Mouse (Mus musculus): ENCODE results near the gene Lrrc3. TPM values are rescaled to one million over a fixed set of nuclear protein-coding genes. Genes with fewer than 3 reads are reported as not detected.

Lrrc3 gene
- total and polyA plus RNA-seq, 3 experiments: not detected

- no peaks in the 10 kb centered on the region for H3K36me3 ChIP-seq (replicated peaks in 1 of 2; ENCODE audit: control insufficient read depth in 1 of 2, insufficient read depth in 1 of 2, low read length in 1 of 2)
- dilution Hi-C loops (cut with MboI; ENCODE audit: extremely low pct_ligation_motif_present, extremely low pct_unique_long_range_greater_than_20kb, low sequenced_read_pairs): no loop called here
- no peak overlapping the region for H3K27ac ChIP-seq (ENCODE audit: insufficient read depth, low read depth)
- H3K9me3 ChIP-seq (replicated peaks; ENCODE audit: low read length): peaks cover 5% of the 10 kb centered on the region
- DNase-seq (ENCODE audit: extremely low read depth): peak; percentile 49
- H3K4me1 ChIP-seq (ENCODE audit: control insufficient read depth in 1 of 2, insufficient read depth in 2 of 2): peaks cover 5 to 6% of the 10 kb centered on the region in 2 experiments
- in situ Hi-C loops (cut with MboI; ENCODE audit: low pct_ligation_motif_present, low pct_unique_long_range_greater_than_20kb, low sequenced_read_pairs): no loop called here
- H3K79me2 ChIP-seq (replicated peaks; ENCODE audit: control insufficient read depth, extremely low read depth, insufficient read depth, poor library complexity, severe bottlenecking): no peaks in the 10 kb centered on the region
- peak overlapping the region in 1 of 3 experiments; percentile 16 for H3K4me3 ChIP-seq (replicated peaks in 1 of 3; ENCODE audit: low read depth in 2 of 3, low read length in 2 of 3, poor library complexity in 1 of 3)
- peaks cover 69% of the 10 kb centered on the region for H3K27me3 ChIP-seq (replicated peaks)
- H3K9ac ChIP-seq (ENCODE audit: insufficient read depth, low read depth): no peak overlapping the region
- no peak overlapping the region for H3K4me2 ChIP-seq (ENCODE audit: insufficient read depth, low read depth, poor library complexity, severe bottlenecking)
- TF ChIP-seq BHLHE40 (IDR thresholded peaks at IDR 0.05; ENCODE audit: low read depth, low read length) (no peak), GABPA (IDR thresholded peaks at IDR 0.05; ENCODE audit: insufficient replicate concordance, low read depth, low read length) (no peak), IRF4 (IDR thresholded peaks at IDR 0.05; ENCODE audit: low read depth, low read length) (no peak), KAT2A (IDR thresholded peaks at IDR 0.05; ENCODE audit: insufficient replicate concordance, low read length) (no peak), MAX (IDR thresholded peaks at IDR 0.05; ENCODE audit: low read length) (no peak), ELF1 (IDR thresholded peaks at IDR 0.05; ENCODE audit: low read depth, low read length) (no peak), JUND (conservative IDR thresholded peaks at IDR 0.05; ENCODE audit: low read depth, low read length) (no peak)
Observed at GRCm38 (mm10) chr10:77864067-77864761, 38.1 kb downstream of the Lrrc3 start.

DNA sequence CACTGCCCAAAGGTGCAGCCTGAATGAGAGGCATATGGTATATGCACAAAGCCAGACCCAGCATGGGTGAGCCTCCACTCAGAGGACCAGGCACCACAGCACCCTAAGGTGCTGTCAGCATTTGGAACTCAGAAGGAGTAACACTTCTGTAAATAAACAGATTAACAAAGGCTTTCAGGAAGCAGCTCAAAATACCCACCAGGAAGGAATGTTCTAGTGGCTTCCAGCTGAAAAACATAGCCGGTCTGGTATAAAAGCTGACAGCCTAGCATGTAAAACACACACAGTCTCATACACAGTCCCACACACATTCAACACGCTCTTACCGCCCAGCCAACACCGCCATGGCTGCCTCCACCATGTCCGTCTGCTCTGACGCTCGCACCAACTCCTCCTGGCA lies 40.7 kb downstream of the Lrrc3 start, which contains the start of gene Gm3285:
Gm3285 (plus strand) TSS at position 301 of the 400 bp plus-strand sequence.
- TF ChIP-seq GABPA (IDR thresholded peaks at IDR 0.05; ENCODE audit: insufficient replicate concordance, low read depth, low read length) (no peak), ZC3H11A (IDR thresholded peaks at IDR 0.05; ENCODE audit: low read depth, low read length) (no peak), JUND (conservative IDR thresholded peaks at IDR 0.05; ENCODE audit: low read depth, low read length) (no peak), USF1 (IDR thresholded peaks at IDR 0.05; ENCODE audit: low read depth, low read length) (no peak), E2F4 (IDR thresholded peaks at IDR 0.05; ENCODE audit: insufficient replicate concordance, low read depth, low read length) (no peak), CHD1 (IDR thresholded peaks at IDR 0.05; ENCODE audit: low read depth, low read length) (no peak), RCOR1 (conservative IDR thresholded peaks at IDR 0.05; ENCODE audit: low read depth, low read length) (no peak), RAD21 (IDR thresholded peaks at IDR 0.05; ENCODE audit: low read depth, low read length) (no peak), ZKSCAN1 (IDR thresholded peaks at IDR 0.05; ENCODE audit: borderline replicate concordance, low read depth, low read length) (no peak), ETS1 (conservative IDR thresholded peaks at IDR 0.05; ENCODE audit: low read depth, low read length) (no peak), ZMIZ1 (IDR thresholded peaks at IDR 0.05; ENCODE audit: low read depth, low read length) (no peak), MXI1 (IDR thresholded peaks at IDR 0.05; ENCODE audit: low read depth, low read length) (no peak)
- H3K9ac ChIP-seq (ENCODE audit: insufficient read depth, low read depth): no peak within 1 kb of the TSS
- dilution Hi-C loops (cut with MboI; ENCODE audit: extremely low pct_ligation_motif_present, extremely low pct_unique_long_range_greater_than_20kb, low sequenced_read_pairs): no loop called here

More for the DNA sequence above, 40.7 kb downstream of the Lrrc3 start, which contains the start of gene Gm3285:
- Histone ChIP-seq H3K79me2 (replicated peaks; ENCODE audit: control insufficient read depth, extremely low read depth, insufficient read depth, poor library complexity, severe bottlenecking) (no peaks in the 10 kb centered on the region), H3K4me3 (replicated peaks in 1 of 3; ENCODE audit: low read depth in 2 of 3, low read length in 2 of 3, poor library complexity in 1 of 3) (no peak within 1 kb of the TSS), H3K9me3 (replicated peaks; ENCODE audit: low read length) (peaks cover 13% of the 10 kb centered on the region), H3K4me2 (ENCODE audit: insufficient read depth, low read depth, poor library complexity, severe bottlenecking) (no peak within 1 kb of the TSS), H3K27ac (ENCODE audit: insufficient read depth, low read depth) (no peak within 1 kb of the TSS), H3K27me3 (replicated peaks) (peaks cover 61% of the 10 kb centered on the region), H3K36me3 (replicated peaks in 1 of 2; ENCODE audit: control insufficient read depth in 1 of 2, insufficient read depth in 1 of 2, low read length in 1 of 2) (no peaks in the 10 kb centered on the region), H3K4me1 (ENCODE audit: control insufficient read depth in 1 of 2, insufficient read depth in 2 of 2) (peaks cover 5 to 6% of the 10 kb centered on the region in 2 experiments)
- in situ Hi-C loops (cut with MboI; ENCODE audit: low pct_ligation_motif_present, low pct_unique_long_range_greater_than_20kb, low sequenced_read_pairs): no loop called here
- no peak for DNase-seq (ENCODE audit: extremely low read depth)
